Mouse (Mus musculus) kidney, adult 2 months (tissue): ENCODE measurements around the gene Clcn1.

Experiments used
- CTCF ChIP-seq: fragments of 200-500 bp; conservative IDR thresholded peaks from 2 replicates; pipeline ENCODE4 v1.5.1; 2011; ENCODE audit warnings: low read depth, mild to moderate bottlenecking, control low read depth, low read length, moderate library complexity, mixed read lengths; ENCODE audit not compliant: insufficient read depth, insufficient read length
- POLR2A ChIP-seq: fragments of 200-500 bp; IDR thresholded peaks from one replicate; pipeline ENCODE4 v1.6.1; 2011; ENCODE audit warnings: low read depth, low read length, control low read depth

- TF ChIP-seq CTCF, result no peak
- TF ChIP-seq POLR2A, result no peak
Measured at GRCm38 (mm10) chr6:42357901-42358300, 71.4 kb downstream of the Clcn1 start.
